Mouse (Mus musculus): ENCODE results near the gene Papss1.
"Not testable (repeated sequence)": the region's sequence is repeated elsewhere in the genome, so short reads cannot be mapped to it uniquely, and the experiment has no call there.

Papss1 gene

GRCm38 (mm10) chr3:131564430-131565256 is at the start of gene Papss1:
Gene Papss1, plus strand, starts transcription at chr3:131564768.
- DNase-seq (ENCODE audit: low spot score) = peak; percentile 100

DNA sequence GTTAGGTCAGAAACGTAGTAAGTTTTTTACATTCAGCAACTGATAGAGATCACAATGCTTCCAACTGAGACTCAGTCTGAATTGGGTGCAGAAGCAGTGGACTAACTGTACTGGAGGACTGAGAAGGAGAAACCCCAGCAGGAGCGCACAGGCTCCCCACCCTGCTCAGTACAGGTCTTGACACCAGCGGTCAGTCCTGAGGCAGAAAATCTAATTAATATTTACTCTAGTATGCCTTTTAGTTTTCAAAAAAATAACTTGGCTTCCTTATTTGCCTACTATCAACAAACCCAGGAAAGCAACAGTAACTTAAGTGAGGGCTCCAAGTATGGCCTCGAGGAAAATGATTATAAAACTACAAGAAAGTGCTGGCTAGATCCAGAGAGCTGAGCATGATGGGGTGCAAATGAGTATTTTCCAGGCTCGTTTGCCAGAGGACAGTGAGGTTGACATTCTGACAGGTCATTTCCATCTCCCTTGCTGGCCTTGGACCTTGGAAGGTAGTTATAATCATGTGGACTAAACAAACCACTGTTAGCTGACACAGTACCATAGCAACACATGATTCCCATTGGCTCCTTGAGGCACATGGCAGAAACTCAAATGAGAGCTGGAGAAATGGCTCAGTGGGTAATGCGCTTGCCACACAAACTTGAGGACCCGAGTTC is 48.1 kb upstream of the Papss1 start:
- no peak for DNase-seq (ENCODE audit: low spot score)

DNA sequence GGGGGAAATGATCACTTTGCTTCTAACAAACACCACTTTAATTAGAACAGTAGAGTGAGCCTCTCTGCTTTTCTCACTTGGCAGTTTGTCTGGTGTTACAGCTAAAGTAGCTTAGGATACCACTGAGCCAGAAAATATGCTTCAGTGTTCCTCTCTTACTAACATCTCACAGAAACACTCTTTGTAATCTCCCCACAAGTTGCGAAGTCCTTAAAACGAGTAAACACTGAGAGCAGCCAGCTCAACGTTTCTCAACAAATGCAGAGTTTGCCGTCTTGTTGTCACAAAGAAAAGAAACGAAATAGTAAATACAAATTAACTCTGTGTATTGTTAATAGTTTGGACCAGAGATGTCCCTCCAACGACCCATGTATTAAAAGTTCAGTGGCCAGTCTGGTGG is 46.8 kb upstream of the Papss1 start:
- no peak for DNase-seq (ENCODE audit: low spot score)

DNA sequence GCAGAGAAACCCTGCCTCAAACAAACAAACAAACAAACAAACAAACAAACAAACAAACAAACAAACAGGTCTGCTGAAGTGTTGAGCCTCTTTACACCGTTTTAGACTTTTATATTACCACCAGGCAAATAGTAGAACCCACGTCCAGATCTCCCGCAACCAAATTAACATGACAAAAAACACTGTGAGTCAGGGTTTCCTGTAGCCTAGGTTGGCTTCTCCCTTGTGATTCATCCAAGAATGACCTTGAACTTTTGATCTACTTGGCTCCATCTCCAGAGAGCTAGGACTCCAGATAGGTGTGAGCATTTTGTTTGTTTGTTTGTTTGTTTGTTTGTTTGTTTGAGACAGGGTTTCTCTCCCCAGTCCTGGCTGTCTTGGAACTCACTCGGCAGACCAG is 43.4 kb upstream of the Papss1 start:
- no peak for DNase-seq (ENCODE audit: low spot score)

- no peak for DNase-seq (ENCODE audit: low spot score)
Measured at GRCm38 (mm10) chr3:131522243-131522642, 42.3 kb upstream of the Papss1 start.

DNA sequence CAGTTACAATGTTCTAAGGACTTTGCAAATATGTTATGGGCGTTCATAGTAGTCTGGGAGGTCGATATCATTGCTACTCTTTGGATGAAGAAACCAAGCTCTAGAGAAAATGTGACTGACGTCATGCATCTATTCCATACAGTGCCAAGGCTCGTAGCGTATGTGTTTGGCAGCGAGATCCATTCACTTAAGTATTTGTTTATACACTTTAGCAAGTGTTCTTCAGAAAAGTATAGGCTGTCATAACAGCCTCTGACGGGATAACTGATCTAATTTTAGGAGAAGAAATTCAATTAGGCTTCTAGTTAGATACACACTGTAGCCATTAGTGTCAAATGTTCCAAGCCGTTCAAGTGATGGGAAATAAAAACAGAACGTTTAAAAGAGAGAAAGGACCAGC is 40.8 kb upstream of the Papss1 start:
- no peak for DNase-seq (ENCODE audit: low spot score)

DNA sequence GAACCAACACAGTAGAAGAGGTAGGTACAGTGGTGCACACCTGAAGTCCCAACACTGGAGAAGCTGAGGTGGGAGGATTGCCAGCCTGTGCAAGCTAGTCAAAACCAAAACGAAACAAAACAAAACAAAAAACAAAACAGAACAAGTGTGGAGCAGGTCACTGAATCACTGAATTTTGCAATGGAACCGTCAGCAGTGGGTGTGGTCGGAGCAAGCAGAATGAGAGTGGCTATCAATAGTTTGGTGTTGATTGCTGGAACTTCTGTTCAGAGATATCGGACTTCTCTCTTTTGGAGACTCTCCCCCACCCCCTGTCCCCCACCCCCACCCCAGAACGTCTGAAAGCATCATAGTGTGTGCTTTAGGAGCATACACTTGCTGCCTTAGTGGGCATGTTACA is 40.4 kb upstream of the Papss1 start:
- DNase-seq (ENCODE audit: low spot score) = no peak

DNA sequence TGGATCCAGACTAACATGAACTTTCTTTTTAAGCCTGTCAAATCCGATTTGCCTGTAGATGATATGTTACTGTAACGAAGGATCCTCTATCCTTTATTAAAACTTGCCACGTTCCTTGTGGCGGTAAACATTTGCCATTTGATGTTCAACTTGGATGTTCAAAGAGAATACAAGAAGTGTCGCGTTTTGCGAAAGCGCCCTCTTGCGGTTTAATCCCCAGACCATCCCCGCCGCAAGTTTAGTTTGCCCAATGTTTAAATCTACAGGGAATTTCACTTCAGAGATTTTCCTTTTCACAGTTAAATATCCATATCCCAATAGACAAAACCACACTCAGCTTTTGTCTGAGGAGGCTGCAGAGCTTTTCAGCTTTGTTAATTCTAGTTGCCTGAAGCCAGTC is 39.8 kb upstream of the Papss1 start:
- DNase-seq (ENCODE audit: low spot score) = no peak

- no peak for DNase-seq (ENCODE audit: low spot score)
Measured at GRCm38 (mm10) chr3:131525229-131525628, 39.3 kb upstream of the Papss1 start.

DNA sequence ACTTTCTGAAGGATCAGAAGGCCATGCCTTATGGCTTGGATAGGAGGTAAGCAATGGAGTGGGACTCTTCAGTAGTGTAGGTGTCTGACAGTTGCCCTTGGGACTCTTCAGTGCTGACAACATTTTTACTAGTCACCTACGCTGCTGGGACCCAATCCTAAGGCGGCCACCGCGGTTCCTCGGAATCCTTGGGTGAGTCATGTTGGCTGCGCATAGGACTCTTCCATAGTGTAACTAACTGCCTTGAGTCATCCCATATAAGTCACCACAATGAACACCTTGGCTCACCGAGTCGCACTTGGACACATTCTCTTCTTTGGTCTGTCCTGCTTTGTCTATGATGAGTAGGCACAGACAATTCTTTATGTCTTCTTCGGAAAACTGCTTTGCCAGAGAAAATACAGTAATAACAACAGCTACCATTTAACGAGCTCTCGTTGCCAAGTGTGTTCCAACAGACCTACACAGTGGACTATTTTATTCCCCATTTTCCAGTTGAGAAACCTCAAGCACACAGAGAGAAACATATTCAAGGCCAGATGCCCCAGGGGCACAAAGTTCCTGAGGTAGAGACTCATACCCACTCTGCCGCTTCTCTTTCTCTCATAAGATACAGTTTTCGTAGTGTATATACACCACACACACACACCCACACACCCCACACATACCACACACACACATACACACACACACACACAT is 23.2 kb upstream of the Papss1 start:
- DNase-seq (ENCODE audit: low spot score) = no peak

GRCm38 (mm10) chr3:131547562-131547961 is 17.0 kb upstream of the Papss1 start:
- not testable (repeated sequence) for DNase-seq (ENCODE audit: low spot score)

DNA sequence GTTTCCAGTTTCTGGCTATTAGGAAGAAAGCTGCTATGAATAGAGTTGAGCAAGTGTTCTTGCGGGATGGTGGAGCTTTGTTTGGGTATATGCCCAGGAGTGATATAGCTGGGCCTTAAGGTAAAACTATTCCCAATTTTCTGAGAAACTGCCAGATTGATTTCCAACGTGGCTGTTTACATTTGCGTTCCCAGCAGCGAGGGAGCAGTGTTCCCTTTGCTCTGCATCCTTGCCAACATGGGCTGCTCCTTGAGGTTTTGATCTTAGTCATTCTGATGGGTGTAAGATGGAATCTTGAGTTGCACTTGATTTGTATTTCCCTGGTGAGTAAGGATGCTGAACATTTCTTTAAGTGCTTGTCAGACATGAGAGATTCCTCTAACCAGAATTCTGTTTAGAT is 14.5 kb upstream of the Papss1 start:
- DNase-seq (ENCODE audit: low spot score) = no peak

DNA sequence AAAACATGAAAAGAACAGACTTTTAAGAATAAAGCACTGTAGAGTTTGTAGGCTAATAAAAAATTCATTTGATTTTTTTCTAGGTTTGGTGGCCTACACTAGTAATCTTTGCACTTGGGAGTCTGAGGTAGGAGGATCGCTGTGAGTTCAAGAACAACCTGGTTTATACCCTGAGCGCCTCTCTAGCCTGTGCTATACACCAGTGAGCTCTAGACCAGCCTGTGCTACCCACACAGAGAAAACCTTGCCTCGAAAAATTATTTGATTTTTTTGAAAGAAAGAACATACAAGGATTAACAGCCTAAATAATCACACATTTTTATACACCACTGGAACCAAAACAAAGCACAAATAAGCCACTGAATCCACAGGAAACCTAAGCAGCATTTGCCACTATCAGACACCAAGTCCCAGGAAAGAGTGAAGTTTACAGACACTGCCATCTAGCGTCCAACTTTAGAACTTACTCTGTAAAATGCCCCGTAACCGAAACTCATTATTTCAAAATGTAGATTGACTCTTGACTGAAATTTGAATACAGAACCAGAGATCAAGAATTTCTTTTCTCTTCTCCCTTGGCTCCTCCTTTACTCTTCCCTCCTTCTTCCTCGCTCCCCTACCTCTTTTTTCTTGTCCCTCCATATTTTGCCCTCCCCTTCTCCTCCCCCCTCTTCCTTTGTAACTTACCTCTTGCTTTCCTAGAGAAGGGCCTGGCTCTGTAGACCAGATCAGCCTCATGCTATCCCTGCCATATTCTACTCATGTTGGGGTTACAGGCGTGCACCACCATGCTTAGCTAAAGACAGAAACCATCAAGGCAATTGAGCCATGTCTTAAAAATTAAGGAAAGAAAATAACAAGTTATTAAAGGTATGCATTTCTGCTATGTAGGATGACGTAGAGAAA is 12.0 kb upstream of the Papss1 start:
- peak; percentile 35 for DNase-seq (ENCODE audit: low spot score)

GRCm38 (mm10) chr3:131555771-131556170 is 8.8 kb upstream of the Papss1 start:
- no peak for DNase-seq (ENCODE audit: low spot score)

GRCm38 (mm10) chr3:131561591-131561990 is 3.0 kb upstream of the Papss1 start:
- DNase-seq (ENCODE audit: low spot score) = no peak

GRCm38 (mm10) chr3:131565257-131565610 is 666 bp downstream of the Papss1 start:
- no peak for DNase-seq (ENCODE audit: low spot score)

DNA sequence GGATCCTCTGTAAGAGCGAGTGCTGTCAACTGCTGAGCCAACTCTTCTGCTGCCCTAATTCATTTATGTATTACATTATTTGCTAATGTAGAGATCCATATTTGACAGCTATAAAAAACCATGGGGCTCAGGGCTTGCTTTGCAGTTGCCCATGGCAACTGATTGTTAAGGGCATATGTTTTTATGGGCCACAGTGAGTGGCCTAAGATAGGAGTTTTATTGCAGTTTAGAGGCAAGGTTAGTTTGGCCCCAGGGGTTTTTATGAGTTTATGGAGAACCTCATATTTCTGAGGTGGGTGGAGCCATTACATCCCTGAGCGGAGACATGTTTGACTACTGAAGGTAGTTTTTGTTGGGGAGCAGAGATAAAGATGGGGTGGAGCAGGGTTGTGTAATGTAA is 1.7 kb downstream of the Papss1 start:
- no peak for DNase-seq (ENCODE audit: low spot score)

DNA sequence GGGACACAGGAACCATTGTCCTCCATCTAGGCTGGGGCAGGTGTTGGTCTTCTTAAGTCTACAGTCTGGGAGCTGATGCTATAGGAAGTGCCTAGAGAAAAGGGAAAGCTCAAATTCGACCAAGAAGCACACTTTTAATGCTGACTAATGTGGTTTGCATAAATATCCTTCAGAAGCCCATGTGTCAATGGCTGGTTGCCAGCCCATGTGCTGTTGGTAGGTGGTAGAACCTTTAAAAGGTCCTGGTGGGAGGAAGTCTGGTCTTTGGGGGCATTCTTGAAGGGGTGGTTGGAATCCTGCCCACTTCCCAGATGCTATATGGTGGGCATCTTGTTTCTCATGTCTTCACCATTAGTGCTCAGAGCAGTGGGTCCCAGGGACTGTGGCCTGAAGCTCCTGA is 5.9 kb downstream of the Papss1 start:
- DNase-seq (ENCODE audit: low spot score) = no peak

DNA sequence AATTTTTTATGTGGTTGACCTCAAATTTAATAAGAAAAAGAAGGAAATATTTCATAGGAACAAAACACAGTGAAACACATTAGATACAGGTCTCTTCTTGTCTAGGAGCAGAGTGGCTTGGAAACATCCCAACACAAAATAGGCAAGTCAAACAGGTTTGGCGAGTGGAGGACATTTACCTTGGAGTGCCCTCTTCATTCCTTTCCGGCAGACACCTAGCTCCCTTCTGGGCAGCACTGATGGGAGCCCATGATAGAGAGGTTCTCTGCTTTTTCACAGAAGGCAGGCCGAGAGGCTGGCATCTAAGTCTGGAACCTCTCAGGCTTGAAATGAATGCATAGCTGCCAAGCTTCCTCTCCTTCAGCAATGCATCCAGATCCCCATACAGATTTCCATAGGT is 9.0 kb downstream of the Papss1 start:
- no peak for DNase-seq (ENCODE audit: low spot score)

- no peak for DNase-seq (ENCODE audit: low spot score)
Measured at GRCm38 (mm10) chr3:131578434-131579104, 14.0 kb downstream of the Papss1 start.

DNA sequence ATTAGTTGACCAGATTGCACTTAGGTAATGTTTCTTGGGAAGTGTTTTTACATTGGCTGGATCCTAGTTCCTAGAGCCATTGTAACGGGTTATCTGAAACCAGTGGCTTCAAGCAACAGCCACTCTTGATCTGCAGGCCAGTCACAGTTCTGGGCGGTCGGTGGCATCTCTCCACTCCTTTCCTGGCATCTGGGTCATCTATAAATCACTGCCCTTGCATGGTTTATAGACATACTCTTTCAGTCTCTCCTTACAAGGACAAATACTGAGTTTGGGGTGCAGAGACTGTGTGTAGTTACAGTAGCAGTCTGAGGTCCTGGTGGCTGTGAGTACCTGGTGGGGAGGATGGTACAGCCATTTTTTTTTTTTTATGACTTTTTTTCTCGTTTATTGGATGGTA is 15.5 kb downstream of the Papss1 start:
- DNase-seq (ENCODE audit: low spot score) = no peak

DNA sequence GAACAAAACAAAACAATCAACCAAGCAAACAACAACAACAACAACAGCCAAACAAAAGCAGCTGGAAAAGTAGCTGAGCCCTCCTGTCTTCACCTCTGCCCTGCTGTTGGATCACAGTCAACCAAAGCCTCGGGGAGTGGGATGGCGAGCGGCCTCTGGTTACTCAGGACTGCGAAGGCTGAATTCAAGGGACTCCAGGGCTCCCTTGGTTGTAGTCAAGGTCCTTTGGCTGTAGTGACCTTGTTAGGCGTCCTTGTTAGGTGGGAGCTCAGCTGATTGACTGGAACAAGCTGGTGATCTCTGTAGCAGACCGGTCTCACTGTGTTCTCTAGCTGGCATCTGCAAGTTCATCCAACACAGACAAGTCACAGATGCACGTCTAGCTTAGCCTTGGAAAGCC is 16.5 kb downstream of the Papss1 start:
- no peak for DNase-seq (ENCODE audit: low spot score)

Data from T-cell, adult 2 months (primary cell).